Mouse (Mus musculus): ENCODE data around the gene Ift57. TPM values are rescaled to one million over a fixed set of nuclear protein-coding genes. Genes with fewer than 3 reads are reported as not detected.
A peak's percentile ranks its signal among the peaks of the same experiment; 100 is the strongest.

Ift57 gene
- total RNA-seq, 1 experiment from 2014 or later = 27.2 TPM

GRCm38 (mm10) chr16:49792446-49792878 lies 93.4 kb downstream of the Ift57 start:
- DNase-seq = peak; percentile 27

GRCm38 (mm10) chr16:49793596-49793995 lies 94.6 kb downstream of the Ift57 start:
- DNase-seq = no peak

DNA sequence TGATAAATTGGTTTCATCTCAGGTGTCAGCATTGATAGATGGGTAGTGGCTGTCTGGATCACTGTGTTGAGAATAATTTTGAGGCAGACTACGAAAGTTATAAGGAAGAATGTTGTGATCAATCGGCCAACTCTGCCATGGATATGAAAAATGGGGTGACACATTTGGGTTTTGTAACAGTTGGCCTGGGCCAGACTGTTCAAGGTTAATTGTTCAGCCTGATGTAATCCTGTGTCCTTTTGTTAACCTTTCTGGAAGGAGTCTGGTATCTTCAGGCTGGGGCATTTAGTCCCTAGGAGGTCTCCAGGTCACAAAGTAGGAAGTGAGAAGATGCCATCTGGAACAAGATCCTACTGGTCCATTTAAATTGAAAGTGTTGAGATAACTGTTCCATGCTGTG lies 97.2 kb downstream of the Ift57 start:
- DNase-seq = peak; percentile 24

DNA sequence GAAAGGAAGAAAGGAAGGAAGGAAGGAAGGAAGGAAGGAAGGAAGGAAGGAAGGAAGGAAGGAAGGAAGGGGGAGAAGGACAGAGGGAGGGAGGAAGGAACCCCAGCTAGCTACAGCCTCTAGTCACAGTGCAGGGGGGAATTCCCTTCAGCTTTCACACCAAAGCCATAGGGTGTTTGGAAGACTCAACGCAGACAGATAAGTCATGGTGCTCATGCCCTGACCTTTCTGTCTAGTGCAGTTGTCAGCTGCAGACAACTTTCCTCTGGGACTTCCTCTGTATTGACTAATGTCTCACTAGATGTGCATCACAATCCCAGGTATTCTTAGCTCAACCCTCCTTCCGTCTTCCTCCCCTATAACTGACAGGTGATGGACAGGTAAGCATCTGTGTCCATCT lies 97.9 kb downstream of the Ift57 start:
- no peak for DNase-seq

DNA sequence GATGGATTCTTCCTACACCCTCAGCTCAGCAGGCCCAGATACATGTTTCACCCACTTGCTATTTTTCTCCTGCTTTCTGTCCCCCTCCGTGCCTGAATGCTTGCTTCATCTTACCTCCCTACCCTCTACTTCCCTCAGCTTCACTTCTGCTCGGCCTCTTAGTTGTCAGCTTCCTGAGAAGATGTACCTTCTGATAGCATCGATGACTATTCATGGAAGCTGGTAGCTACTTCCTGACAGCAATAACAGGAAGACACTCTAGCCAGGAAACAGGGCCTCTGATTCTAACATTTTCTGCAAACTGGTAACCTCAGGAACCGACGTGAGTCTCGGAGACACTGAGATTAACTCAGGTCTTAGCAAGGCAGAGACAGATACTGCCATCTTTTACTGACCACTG lies 99.8 kb downstream of the Ift57 start:
- DNase-seq = peak; percentile 6

DNA sequence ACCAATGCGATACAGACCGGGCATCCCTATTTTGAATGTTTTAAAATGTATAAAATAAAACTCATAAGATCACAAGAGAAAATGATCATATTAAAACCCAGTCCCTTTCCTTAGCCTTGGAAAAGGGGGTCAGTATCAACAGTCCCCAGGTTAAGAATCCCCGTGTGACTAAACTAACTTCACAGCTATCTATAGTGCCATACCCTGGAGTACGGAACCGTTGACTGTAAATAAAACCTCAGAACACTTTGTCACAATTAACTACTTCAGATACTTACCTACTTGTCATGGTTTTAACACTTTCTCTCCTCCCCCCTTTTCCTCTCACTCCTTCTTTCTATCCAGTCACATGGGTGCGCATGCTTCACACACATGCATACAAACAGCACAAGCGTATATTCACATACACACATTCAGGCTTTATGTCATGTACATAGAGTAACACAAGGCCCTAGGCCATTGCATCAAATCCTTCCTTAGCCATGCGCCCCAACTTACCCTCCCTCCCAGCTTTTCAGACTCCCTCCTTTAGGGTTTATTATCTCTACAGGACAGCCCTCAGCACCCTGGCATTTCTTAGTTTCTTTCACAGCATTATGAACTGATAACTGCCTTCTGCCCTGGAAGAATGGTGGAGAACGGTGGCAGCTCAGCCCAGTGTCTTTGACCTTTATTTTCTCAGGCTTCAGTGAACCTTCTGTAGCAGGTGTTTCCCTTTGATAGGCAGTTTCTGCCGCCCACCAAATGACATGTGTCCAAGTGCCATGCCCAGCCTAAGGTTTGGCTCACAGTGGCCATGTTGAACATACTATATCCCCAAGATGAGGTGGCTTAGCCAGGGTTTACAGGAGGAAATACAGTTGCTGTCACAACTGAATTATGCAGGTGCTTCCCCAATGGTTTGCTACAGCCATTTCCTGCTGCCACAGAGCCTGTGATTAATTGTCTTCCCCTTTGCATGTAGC lies 100.8 kb downstream of the Ift57 start, which contains the start of gene Cd47:
Cd47 (plus strand) TSS at position 937 of the 965 bp plus-strand sequence.
- peak; percentile 25 for DNase-seq

DNA sequence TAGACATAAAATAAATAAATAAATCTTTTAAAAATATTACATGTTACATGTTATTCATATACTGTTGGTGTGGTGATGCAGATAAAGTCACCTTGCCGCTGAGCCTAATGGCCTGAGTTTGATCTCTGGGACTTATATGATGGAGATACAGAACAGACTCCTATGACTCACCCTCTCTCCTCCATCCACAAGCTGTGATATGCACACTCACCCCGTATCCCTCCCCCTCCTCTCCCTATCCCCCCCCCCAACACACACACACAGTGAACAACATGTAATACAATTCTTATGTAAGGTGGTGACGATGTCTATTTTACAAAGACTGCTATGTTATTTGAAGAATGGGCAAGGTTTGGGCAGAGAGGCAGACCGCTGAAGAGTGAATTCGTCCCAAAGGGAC lies 102.0 kb downstream of the Ift57 start:
- no peak for DNase-seq

DNA sequence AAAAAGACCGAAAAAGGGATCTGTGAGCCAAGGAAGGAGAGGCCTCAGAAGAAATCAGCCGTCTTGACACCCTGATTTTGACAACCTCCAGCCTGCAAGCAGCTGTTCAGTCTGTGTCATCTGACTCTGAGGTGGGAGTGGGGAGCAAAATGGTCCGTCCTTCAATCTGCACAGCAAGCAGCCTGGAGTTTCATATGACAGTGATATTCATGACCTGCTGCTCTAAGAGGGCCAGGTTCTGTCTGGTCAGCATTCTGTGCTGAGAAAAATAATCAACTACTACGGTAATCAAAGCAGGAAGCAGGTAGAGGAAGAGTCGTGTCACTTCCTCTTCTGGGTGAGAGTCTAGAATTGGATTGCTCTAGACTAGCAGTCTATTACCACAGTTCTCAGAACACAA lies 102.4 kb downstream of the Ift57 start:
- no peak for DNase-seq

DNA sequence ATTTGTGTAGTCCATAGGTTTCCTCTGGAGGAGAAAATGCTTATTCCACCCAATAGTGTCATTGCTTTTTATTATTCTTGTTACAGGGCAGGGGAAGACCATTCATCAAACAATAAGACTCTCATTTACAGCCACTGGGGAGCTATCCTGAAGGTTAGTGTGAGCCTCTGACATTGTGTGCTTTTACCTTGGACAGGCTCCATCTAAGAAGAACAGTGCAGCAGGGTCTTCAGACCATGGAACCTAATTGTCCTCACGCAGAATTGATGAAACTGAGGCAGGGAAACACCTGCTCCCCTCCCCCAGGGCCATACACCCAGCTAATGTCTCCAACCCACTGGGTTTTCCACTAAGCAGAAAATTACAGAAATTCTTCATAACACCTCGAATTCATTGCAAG lies 104.0 kb downstream of the Ift57 start:
- no peak for DNase-seq

DNA sequence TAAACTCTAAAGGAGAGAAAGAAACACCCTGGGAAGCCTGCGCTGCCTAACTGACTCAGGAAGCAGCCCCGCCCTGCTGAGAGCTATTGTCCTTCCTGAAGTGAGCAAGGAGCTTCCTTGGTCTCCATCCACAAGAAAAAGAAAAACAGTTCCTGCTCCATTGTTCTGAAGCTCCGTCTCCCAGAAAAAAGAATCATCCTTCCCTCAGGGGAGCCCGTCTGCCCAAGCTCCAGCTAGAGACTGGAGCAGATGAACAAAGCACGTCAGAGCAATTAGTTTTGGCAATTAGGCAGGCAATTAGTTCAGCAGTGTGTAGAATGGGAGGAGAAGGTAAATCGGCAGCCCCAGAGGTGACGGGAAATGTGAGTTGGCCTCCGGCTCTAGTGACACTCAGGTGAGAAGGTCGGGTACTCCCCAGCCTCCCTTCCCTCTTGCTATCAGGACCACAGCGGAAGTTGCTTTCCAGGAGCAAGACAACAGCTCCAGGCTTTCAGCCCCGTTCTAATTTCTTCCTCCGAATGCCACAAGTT lies 105.0 kb downstream of the Ift57 start:
- DNase-seq = peak; percentile 23

DNA sequence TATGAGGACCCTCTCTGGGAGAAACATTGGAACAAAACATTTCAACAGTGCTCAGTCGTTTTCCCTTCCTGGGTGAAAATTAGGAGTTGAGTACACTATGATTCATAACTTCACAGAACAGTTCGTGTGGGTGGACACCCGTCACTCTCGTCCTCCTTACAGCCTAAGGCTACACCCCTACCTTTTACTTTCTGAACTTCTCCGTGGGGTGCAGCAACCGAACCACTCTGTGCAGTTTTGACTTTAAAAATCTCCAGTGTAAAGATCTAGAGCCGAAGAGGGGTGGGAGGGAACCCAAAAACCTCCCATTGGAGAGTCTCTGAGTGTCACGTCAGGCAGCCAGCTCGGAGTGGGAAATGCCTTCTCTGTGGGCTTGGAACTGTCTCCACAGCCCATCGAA lies 107.9 kb downstream of the Ift57 start:
- DNase-seq = no peak

- peak; percentile 57 for DNase-seq
These were observed 108.4 kb downstream of the Ift57 start for GRCm38 (mm10) chr16:49807419-49807841.

- DNase-seq = no peak
These were observed 108.9 kb downstream of the Ift57 start for GRCm38 (mm10) chr16:49807862-49808430.

DNA sequence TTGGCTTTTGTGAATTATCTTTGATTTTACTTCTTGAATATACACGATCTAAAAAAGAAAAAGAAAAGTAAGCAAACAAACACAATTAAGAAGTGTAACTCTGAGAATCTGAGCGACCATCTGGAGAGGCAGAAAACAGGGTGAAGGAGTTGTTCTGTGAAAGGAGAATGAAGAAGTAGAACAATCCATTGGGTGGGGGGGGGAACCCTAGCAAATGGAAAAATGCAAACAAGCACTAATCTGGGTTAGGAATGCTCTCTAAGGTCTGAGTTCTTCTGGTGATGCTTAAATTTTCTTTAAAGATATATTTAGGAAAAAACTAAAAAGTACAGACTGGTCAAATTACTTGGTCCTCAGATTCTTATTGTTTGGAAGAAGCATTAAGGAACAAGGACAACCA lies 112.9 kb downstream of the Ift57 start:
- no peak for DNase-seq

- no peak for DNase-seq
These were observed 114.0 kb downstream of the Ift57 start for GRCm38 (mm10) chr16:49812821-49813616.

DNA sequence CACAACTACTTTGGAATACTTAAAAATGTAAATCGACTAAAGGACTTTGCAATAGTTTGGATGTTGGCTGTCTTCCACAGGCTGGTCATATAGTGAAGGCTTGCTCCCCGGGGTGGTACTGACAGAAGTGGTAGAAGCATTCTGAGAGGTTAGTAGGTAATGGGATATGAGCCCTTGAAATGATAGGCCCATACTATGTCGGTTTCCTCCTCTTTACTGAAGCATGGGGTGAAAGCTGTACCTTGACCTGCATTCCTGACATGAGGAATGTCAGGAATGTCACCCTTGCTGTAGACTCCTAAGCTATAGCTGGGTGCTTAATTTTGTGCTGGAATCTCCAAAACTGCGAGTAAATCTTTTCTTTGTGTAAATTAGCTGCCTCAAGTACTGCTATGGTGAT lies 115.4 kb downstream of the Ift57 start:
- DNase-seq = no peak

Other genes starting within 250 kb of the Ift57 start
- 126 and 128 TPM in 2 replicates for gene Cd47, start 101.3 kb downstream of the Ift57 start, total RNA-seq (2021)